ENCODE assay signal across 8 mouse cellular contexts in the genomic region with DNA sequence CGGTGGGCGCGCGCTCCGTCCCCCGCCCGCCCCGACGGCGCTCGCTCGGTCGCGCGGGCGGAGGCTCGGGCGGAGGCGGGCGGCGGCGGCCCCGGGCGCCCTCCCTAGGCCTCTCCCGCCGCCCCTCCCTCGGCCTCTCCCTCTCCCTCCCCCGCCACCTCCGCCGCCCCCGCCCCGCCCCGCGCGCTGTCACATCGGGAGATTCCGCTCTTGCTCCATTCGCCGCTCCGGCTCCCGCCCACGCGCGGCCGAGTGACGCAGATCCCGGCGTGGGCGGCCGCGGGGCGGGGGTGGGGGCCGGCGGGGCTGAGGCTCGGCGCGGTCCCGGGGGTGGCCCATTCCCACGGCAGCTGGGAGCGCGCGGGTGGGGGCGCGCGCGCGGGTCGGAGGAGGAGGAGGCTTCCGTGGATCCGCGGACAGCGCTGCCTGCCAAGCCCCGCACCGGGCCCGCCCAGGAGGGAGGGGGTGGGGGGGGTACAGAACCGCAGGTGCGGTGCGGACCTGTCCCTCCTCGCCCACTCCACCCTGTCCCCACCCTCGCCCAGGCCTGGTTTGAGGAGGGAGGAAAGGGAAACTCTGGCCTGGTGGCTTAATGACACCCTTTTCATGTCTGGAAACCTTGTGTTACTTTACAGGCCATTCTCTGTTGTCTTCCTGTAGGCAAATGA. TPM values are rescaled to one million over a fixed set of nuclear protein-coding genes. Genes with fewer than 3 reads are reported as not detected.
DNase-seq lines count a peak whose midpoint lies in the region; ATAC-seq and TF ChIP-seq lines count a peak whose summit lies in the region.

A gene (minus strand): TSS at position 366 of the 668 bp plus-strand sequence.

- under 1% methylated on average over 25 of the region's 80 CpGs for WGBS in forebrain, embryonic 13.5 days
- WGBS in large intestine, adult 2 months: 3% methylated on average over 56 of the region's 80 CpGs
- 0% methylated on average over 19 of the region's 80 CpGs for WGBS in lung, adult 2 months
- 1% methylated on average over 43 of the region's 80 CpGs for WGBS in neural tube, embryonic 15.5 days

- H3K9me3 ChIP-seq in CH12.LX (replicated peaks; ENCODE audit: low read length): no peaks in the 10 kb centered on the region
- no peaks in the 10 kb centered on the region for H3K9me3 ChIP-seq in forebrain, embryonic 13.5 days (replicated peaks)
- H3K9me3 ChIP-seq in neural tube, embryonic 15.5 days (replicated peaks): no peaks in the 10 kb centered on the region

- intact Hi-C loops in heart, postnatal 10 days (cut with DNase I): loop anchor here (10.0 kb wide), 1 partner anchor 224 kb away; a partner anchor contains a TSS

- H3K27me3 ChIP-seq in CH12.LX (replicated peaks): no peaks in the 10 kb centered on the region
- no peaks in the 10 kb centered on the region for H3K27me3 ChIP-seq in forebrain, embryonic 13.5 days
- no peaks in the 10 kb centered on the region for H3K27me3 ChIP-seq in neural tube, embryonic 15.5 days (replicated peaks)

- peak within 1 kb of the TSS; percentile 70 for H3K4me2 ChIP-seq in CH12.LX (ENCODE audit: insufficient read depth, low read depth, poor library complexity, severe bottlenecking)
- peak within 1 kb of the TSS; percentile 85 for H3K4me2 ChIP-seq in forebrain, embryonic 13.5 days
- peak within 1 kb of the TSS; percentile 86 for H3K4me2 ChIP-seq in neural tube, embryonic 15.5 days

- dilution Hi-C loops in CH12.LX (cut with MboI; ENCODE audit: extremely low pct_ligation_motif_present, extremely low pct_unique_long_range_greater_than_20kb, low sequenced_read_pairs): no loop called here

- no peak for TF ChIP-seq POLR2A in CH12.LX (IDR thresholded peaks at IDR 0.05; ENCODE audit: low read depth, low read length)
- TF ChIP-seq POLR2A in lung, adult 2 months (IDR thresholded peaks at IDR 0.05; ENCODE audit: borderline replicate concordance, extremely low read depth, low read depth, low read length): 0 out of 2 replicates have a peak, but pooled peaks have one; percentile 16

- H3K27ac ChIP-seq in CH12.LX (ENCODE audit: insufficient read depth, low read depth): no peak within 1 kb of the TSS
- H3K27ac ChIP-seq in forebrain, embryonic 13.5 days: peak within 1 kb of the TSS; percentile 37
- H3K27ac ChIP-seq in neural tube, embryonic 15.5 days (replicated peaks): peak within 1 kb of the TSS; percentile 81

- in situ Hi-C loops in CH12.LX (cut with MboI; ENCODE audit: low pct_ligation_motif_present, low pct_unique_long_range_greater_than_20kb, low sequenced_read_pairs): no loop called here

- TF ChIP-seq RAD21 in CH12.LX (IDR thresholded peaks at IDR 0.05; ENCODE audit: low read depth, low read length): no peak

- peaks cover 4 to 19% of the 10 kb centered on the region in 2 experiments for H3K4me1 ChIP-seq in CH12.LX (ENCODE audit: control insufficient read depth in 1 of 2, insufficient read depth in 2 of 2)
- H3K4me1 ChIP-seq in forebrain, embryonic 13.5 days: 0 out of 2 replicates have a peak, but pooled peaks cover 8% of the 10 kb centered on the region
- peaks cover 19% of the 10 kb centered on the region for H3K4me1 ChIP-seq in lung, adult 2 months (ENCODE audit: control insufficient read depth, insufficient read depth, low read length)
- H3K4me1 ChIP-seq in neural tube, embryonic 15.5 days: peaks cover 6% of the 10 kb centered on the region

- H3K4me3 ChIP-seq in CH12.LX (replicated peaks in 1 of 3; ENCODE audit: low read depth in 2 of 3, low read length in 2 of 3, poor library complexity in 1 of 3): peak within 1 kb of the TSS; percentile 76 to 97 (median 87)
- H3K4me3 ChIP-seq in forebrain, embryonic 13.5 days: peak within 1 kb of the TSS; percentile 65
- H3K4me3 ChIP-seq in lung, adult 2 months (replicated peaks; ENCODE audit: extremely low read depth, low read depth, low read length): peak within 1 kb of the TSS; percentile 66
- peak within 1 kb of the TSS; percentile 80 for H3K4me3 ChIP-seq in neural tube, embryonic 15.5 days (replicated peaks)

- peak; percentile 42 for DNase-seq in CH12.LX (ENCODE audit: extremely low read depth)
- peak; percentile 53 for DNase-seq in c-Kit-positive CD71-positive TER-119-negative erythroid progenitor cells, embryonic 14.5 days (ENCODE audit: low read depth)
- DNase-seq in heart, postnatal 10 days: peak; percentile 78 to 80
- DNase-seq in large intestine, adult 2 months (ENCODE audit: low read depth, low spot score): peak; percentile 44
- peak; percentile 72 for DNase-seq in lung, adult 2 months
- peak; percentile 90 for DNase-seq in testis, postnatal 10 days (ENCODE audit: low spot score)

- TF ChIP-seq EP300 in CH12.LX (IDR thresholded peaks at IDR 0.05; ENCODE audit: low read length): no peak

- no peaks in the 10 kb centered on the region for H3K36me3 ChIP-seq in CH12.LX (replicated peaks in 1 of 2; ENCODE audit: control insufficient read depth in 1 of 2, insufficient read depth in 1 of 2, low read length in 1 of 2)
- H3K36me3 ChIP-seq in forebrain, embryonic 13.5 days (ENCODE audit: poor library complexity, severe bottlenecking): no peaks in the 10 kb centered on the region
- H3K36me3 ChIP-seq in neural tube, embryonic 15.5 days: no peaks in the 10 kb centered on the region

- no peaks in the 10 kb centered on the region for H3K79me2 ChIP-seq in CH12.LX (replicated peaks; ENCODE audit: control insufficient read depth, extremely low read depth, insufficient read depth, poor library complexity, severe bottlenecking)

- no peak for TF ChIP-seq CTCF in CH12.LX (conservative IDR thresholded peaks at IDR 0.05 in 1 of 2, IDR thresholded peaks at IDR 0.05 in 1 of 2; ENCODE audit: low read depth in 2 of 2, low read length in 2 of 2)
- TF ChIP-seq CTCF in lung, adult 2 months (IDR thresholded peaks at IDR 0.05; ENCODE audit: insufficient read depth, low read length): no peak

- ATAC-seq in forebrain, embryonic 13.5 days: peak; percentile 84
- peak; percentile 93 for ATAC-seq in neural tube, embryonic 15.5 days (ENCODE audit: low FRiP score)

- peak within 1 kb of the TSS; percentile 82 for H3K9ac ChIP-seq in CH12.LX (ENCODE audit: insufficient read depth, low read depth)
- peak within 1 kb of the TSS; percentile 82 for H3K9ac ChIP-seq in forebrain, embryonic 13.5 days
- H3K9ac ChIP-seq in neural tube, embryonic 15.5 days (replicated peaks): peak within 1 kb of the TSS; percentile 73

TF ChIP-seq in CH12.LX, 34 proteins besides CTCF, POLR2A, EP300 and RAD21:
- TF ChIP-seq JUND (conservative IDR thresholded peaks at IDR 0.05; ENCODE audit: low read depth, low read length) (no peak), SIN3A (IDR thresholded peaks at IDR 0.05; ENCODE audit: low read length) (peak; percentile 56; the same call in 1 of the 2 replicates)

RNA-seq across cellular contexts. Expression of the gene that starts here (rescaled TPM):
- total RNA-seq in CH12.LX (2012; rRNA removed): 13.8 and 16.7 TPM in 2 replicates
- total RNA-seq in CH12.LX (2014; rRNA removed): 18.7 and 20.1 TPM in 2 replicates
- polyA plus RNA-seq in CH12.LX (2012; ENCODE audit: insufficient read length, low read depth): 18.9 and 19.0 TPM in 2 replicates
- 8.5 and 10.4 TPM in 2 replicates for polyA plus RNA-seq in forebrain, embryonic 13.5 days (2015; fragmentation: Nextera tagmentation; extraction: Ambion mirVana)
- total RNA-seq in heart, postnatal 10 days (2021): 10 to 100 TPM; 30.9 to 33.3 TPM
- 6.8 and 9.5 TPM in 2 replicates for polyA plus RNA-seq in large intestine, adult 2 months (2012; rRNA removed)
- polyA plus RNA-seq in lung, adult 2 months (2012; rRNA removed): 14.9 and 17.9 TPM in 2 replicates
- polyA plus RNA-seq in neural tube, embryonic 15.5 days (2015; fragmentation: Nextera tagmentation; extraction: Ambion mirVana): 9.3 and 10.2 TPM in 2 replicates
